Mouse (Mus musculus) lung, postnatal 0 days (tissue): ENCODE results near the gene Aif1. TPM values are rescaled to one million over a fixed set of nuclear protein-coding genes. Genes with fewer than 3 reads are reported as not detected.

ENCODE experiments used
- ATAC-seq: fragments of 200-750 bp; cut with Nextera tagmentation; 2 replicates; pipeline ENCODE4 v1.8.0; 2017; ENCODE audit warnings: moderate library complexity
- DNase-seq: peaks from one replicate; pipeline ENCODE4 v3.0.0-alpha.2; 2016; ENCODE audit warnings: low spot score
- H3K27ac ChIP-seq: fragments of 300-500 bp; sonication (generic); 2 replicates; pipeline ENCODE4 v1.5.1; 2014; ENCODE audit warnings: antibody characterized with exemption, mild to moderate bottlenecking, low read length, mixed read lengths
- H3K27me3 ChIP-seq: fragments of 300-500 bp; sonication (generic); replicated peaks from 2 replicates; pipeline ENCODE4 v1.6.1; 2014; ENCODE audit warnings: low read length, mixed read lengths; ENCODE audit not compliant: insufficient read depth
- H3K36me3 ChIP-seq: fragments of 300-500 bp; sonication (generic); 2 replicates; pipeline ENCODE4 v1.6.1; 2014; ENCODE audit warnings: low read length, mixed read lengths; ENCODE audit not compliant: insufficient read depth
- H3K4me1 ChIP-seq: fragments of 300-500 bp; sonication (generic); 2 replicates; pipeline ENCODE4 v1.6.1; 2014; ENCODE audit warnings: antibody characterized with exemption, low read depth, low read length, mixed read lengths; ENCODE audit not compliant: insufficient read depth
- H3K4me2 ChIP-seq: fragments of 300-500 bp; sonication (generic); replicated peaks from 2 replicates; pipeline ENCODE4 v1.6.1; 2014; ENCODE audit warnings: low read depth, mild to moderate bottlenecking, low read length, moderate library complexity, mixed read lengths
- H3K4me3 ChIP-seq: fragments of 300-500 bp; sonication (generic); 2 replicates; pipeline ENCODE4 v1.5.1; 2014; ENCODE audit warnings: low read depth, low read length
- H3K9ac ChIP-seq: fragments of 300-500 bp; sonication (generic); replicated peaks from 2 replicates; pipeline ENCODE4 v1.6.1; 2014; ENCODE audit warnings: low read depth, mild to moderate bottlenecking
- H3K9me3 ChIP-seq: fragments of 300-500 bp; sonication (generic); 2 replicates; pipeline ENCODE4 v1.6.1; 2016; ENCODE audit warnings: low read length, mixed read lengths
- CTCF ChIP-seq: IDR thresholded peaks from 2 replicates; pipeline ENCODE4 v1.5.1; 2016; ENCODE audit warnings: antibody characterized with exemption, mild to moderate bottlenecking
- EP300 ChIP-seq: IDR thresholded peaks from 2 replicates; pipeline ENCODE4 v1.6.1; 2016; ENCODE audit warnings: antibody characterized with exemption, mild to moderate bottlenecking, control low read depth
- WGBS: fragments of 180-500 bp; shearing (Covaris S2); extraction: QIAGEN DNeasy Blood & Tissue Kit; methylation state at CpG from one replicate; pipeline ENCODE4 v1.1.7; 2014; 5-methylcytosine and 5-hydroxymethylcytosine counted together
- polyA plus RNA-seq: library from polyadenylated mRNA; unstranded; fragments of >200 nt; fragmentation: Nextera tagmentation; extraction: Ambion mirVana; gene quantifications from 2 replicates; pipeline ENCODE4 v1.2.1, GENCODE M21; 2015

Gene Aif1
- polyA plus RNA-seq, 1 experiment from 2014 or later = 10.3 TPM

DNA sequence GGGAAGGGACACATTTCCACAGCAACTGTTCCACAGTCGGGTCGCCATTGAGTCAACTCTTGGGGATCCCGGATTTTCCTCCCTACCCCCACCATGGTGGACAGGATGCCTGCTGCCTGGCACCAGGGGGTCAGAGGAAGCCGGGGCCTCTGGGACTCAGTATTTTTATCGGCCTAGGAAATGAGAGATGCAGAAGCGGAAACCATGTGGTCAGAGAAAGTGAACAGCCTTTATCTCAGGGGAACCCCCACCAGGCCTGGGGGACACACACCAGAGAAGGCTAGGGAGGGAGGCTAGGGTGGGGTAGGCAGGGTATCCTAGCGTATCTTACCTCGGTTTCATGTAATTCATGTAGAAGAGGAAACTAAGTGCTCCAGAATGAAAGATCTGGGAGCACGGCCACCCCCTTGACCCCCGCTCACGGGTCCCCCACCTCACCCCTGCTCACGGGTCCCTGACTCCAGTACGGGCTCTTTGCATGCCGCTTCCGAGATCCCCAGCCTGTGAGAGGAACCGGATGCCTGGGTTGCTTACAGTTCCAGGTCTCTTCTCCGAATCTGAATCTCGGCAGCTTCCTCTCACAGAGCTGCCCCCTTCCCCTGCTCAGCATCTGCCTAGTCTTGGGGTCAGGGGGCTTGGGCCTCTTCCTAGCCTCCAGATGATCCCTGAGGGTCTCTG is 42.8 kb upstream of the Aif1 start:
- ATAC-seq (peak; percentile 63), DNase-seq (peak; percentile 53)
- H3K4me3 ChIP-seq = no peak overlapping the region
- no peaks in the 10 kb centered on the region for H3K27me3 ChIP-seq
- H3K9me3 ChIP-seq = no peaks in the 10 kb centered on the region
- peaks cover 10% of the 10 kb centered on the region for H3K4me1 ChIP-seq
- 68% methylated on average over 18 of the region's 18 CpGs for WGBS
- peak overlapping the region; percentile 28; the same call in 1 of the 2 replicates for H3K4me2 ChIP-seq
- TF ChIP-seq EP300 (no peak), CTCF (no peak)
- H3K36me3 ChIP-seq = 0 out of 2 replicates have a peak, but pooled peaks cover 5% of the 10 kb centered on the region
- H3K27ac ChIP-seq = peak overlapping the region; percentile 54
- H3K9ac ChIP-seq = no peak overlapping the region

DNA sequence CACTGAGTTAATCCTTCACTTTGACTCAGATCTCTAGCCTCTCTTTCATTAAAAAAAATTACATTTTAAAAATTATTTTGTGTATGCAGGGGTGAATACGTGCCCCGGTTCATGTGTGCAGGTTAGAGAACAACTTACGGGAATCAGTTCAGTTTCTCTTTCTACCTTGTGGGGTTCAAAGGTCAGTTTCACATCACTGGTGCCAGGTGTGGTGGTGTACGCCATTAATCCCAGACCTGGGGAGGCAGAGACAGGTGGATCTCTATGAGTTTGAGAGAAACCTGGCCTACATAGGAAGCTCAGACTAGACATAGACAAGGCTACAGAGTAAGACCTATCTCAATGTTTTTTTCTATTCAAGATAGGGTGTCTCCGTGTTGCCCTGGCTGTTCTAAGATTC is 37.2 kb upstream of the Aif1 start:
- ATAC-seq = no peak
- no peak overlapping the region for H3K4me3 ChIP-seq
- H3K9me3 ChIP-seq = no peaks in the 10 kb centered on the region
- no peak for DNase-seq
- no peaks in the 10 kb centered on the region for H3K36me3 ChIP-seq
- WGBS = 91% methylated on average over 5 of the region's 5 CpGs
- H3K4me2 ChIP-seq = no peak overlapping the region
- H3K27me3 ChIP-seq = no peaks in the 10 kb centered on the region
- H3K9ac ChIP-seq = no peak overlapping the region
- no peak for TF ChIP-seq CTCF
- TF ChIP-seq EP300 = no peak
- H3K4me1 ChIP-seq = no peaks in the 10 kb centered on the region
- H3K27ac ChIP-seq = no peak overlapping the region

- Histone ChIP-seq H3K27ac (no peak overlapping the region), H3K36me3 (no peaks in the 10 kb centered on the region), H3K9ac (no peak overlapping the region), H3K4me3 (no peak overlapping the region), H3K4me2 (no peak overlapping the region), H3K9me3 (no peaks in the 10 kb centered on the region), H3K4me1 (no peaks in the 10 kb centered on the region), H3K27me3 (no peaks in the 10 kb centered on the region)
- DNase-seq = no peak
- 30% methylated on average over 3 of the region's 3 CpGs for WGBS
- no peak for TF ChIP-seq CTCF
- ATAC-seq = no peak
These were observed 34.7 kb upstream of the Aif1 start for GRCm38 (mm10) chr17:35210593-35210992.

GRCm38 (mm10) chr17:35209785-35210535 is 34.1 kb upstream of the Aif1 start:
- Histone ChIP-seq H3K4me3 (no peak overlapping the region), H3K27me3 (no peaks in the 10 kb centered on the region), H3K4me2 (no peak overlapping the region), H3K4me1 (no peaks in the 10 kb centered on the region), H3K9ac (no peak overlapping the region), H3K36me3 (no peaks in the 10 kb centered on the region), H3K27ac (no peak overlapping the region), H3K9me3 (no peaks in the 10 kb centered on the region)
- no peak for TF ChIP-seq CTCF
- TF ChIP-seq EP300 = no peak
- 72% methylated on average over 12 of the region's 12 CpGs for WGBS
- ATAC-seq (no peak), DNase-seq (no peak)

- 0 out of 2 replicates have a peak, but pooled peaks cover 3% of the 10 kb centered on the region for H3K27me3 ChIP-seq
- TF ChIP-seq CTCF = no peak
- no peak for TF ChIP-seq EP300
- WGBS = 53% methylated on average over 10 of the region's 10 CpGs
- no peak overlapping the region for H3K4me3 ChIP-seq
- no peak overlapping the region for H3K4me2 ChIP-seq
- H3K9me3 ChIP-seq = no peaks in the 10 kb centered on the region
- H3K27ac ChIP-seq = no peak overlapping the region
- DNase-seq (no peak), ATAC-seq (no peak)
- H3K4me1 ChIP-seq = no peaks in the 10 kb centered on the region
- no peak overlapping the region for H3K9ac ChIP-seq
- no peaks in the 10 kb centered on the region for H3K36me3 ChIP-seq
These were observed 29.5 kb upstream of the Aif1 start for GRCm38 (mm10) chr17:35205380-35205769.

GRCm38 (mm10) chr17:35204494-35205379 is 28.9 kb upstream of the Aif1 start, which contains the start of gene Lta:
TSS of gene Lta (minus strand) at chr17:35205351.
- Histone ChIP-seq H3K4me3 (no peak within 1 kb of the TSS), H3K9me3 (no peaks in the 10 kb centered on the region), H3K4me1 (no peaks in the 10 kb centered on the region), H3K27ac (no peak within 1 kb of the TSS), H3K9ac (no peak within 1 kb of the TSS), H3K27me3 (0 out of 2 replicates have a peak, but pooled peaks cover 3% of the 10 kb centered on the region), H3K36me3 (no peaks in the 10 kb centered on the region), H3K4me2 (no peak within 1 kb of the TSS)
- no peak for ATAC-seq
- WGBS = 32% methylated on average over 19 of the region's 20 CpGs
- DNase-seq = no peak
- TF ChIP-seq CTCF (no peak), EP300 (no peak)
